Mouse (Mus musculus) adrenal gland, postnatal 25 days (tissue): ENCODE measurements around the gene Slc25a19. TPM values are rescaled to one million over a fixed set of nuclear protein-coding genes. Genes with fewer than 3 reads are reported as not detected.

Source experiments
- DNase-seq: peaks from one replicate; pipeline ENCODE4 v3.0.0; 2021; ENCODE audit warnings: mixed read lengths
- total RNA-seq: library from RNA; stranded (reverse); gene quantifications from 2 replicates; pipeline ENCODE4 v1.2.3, GENCODE M21; 2021

The Slc25a19 gene
- total RNA-seq, 1 experiment from 2014 or later = 114 TPM

GRCm38 (mm10) chr11:115640978-115641663 lies 13.0 kb upstream of the Slc25a19 start:
- no peak for DNase-seq

- no peak for DNase-seq
Observed at GRCm38 (mm10) chr11:115640311-115640828, 12.3 kb upstream of the Slc25a19 start.

GRCm38 (mm10) chr11:115639540-115639939 lies 11.4 kb upstream of the Slc25a19 start:
- no peak for DNase-seq

- DNase-seq = no peak
Observed at GRCm38 (mm10) chr11:115638498-115639409, 10.7 kb upstream of the Slc25a19 start.

- DNase-seq = no peak
Observed at GRCm38 (mm10) chr11:115636960-115637359, 8.9 kb upstream of the Slc25a19 start.

GRCm38 (mm10) chr11:115635484-115635883 lies 7.4 kb upstream of the Slc25a19 start:
- DNase-seq = no peak

- DNase-seq = no peak
Observed at GRCm38 (mm10) chr11:115635041-115635440, 6.9 kb upstream of the Slc25a19 start.

- DNase-seq = no peak
Observed at GRCm38 (mm10) chr11:115634109-115634508, 6.0 kb upstream of the Slc25a19 start.

GRCm38 (mm10) chr11:115632862-115633261 lies 4.8 kb upstream of the Slc25a19 start:
- no peak for DNase-seq

- DNase-seq = no peak
Observed at GRCm38 (mm10) chr11:115632247-115632646, 4.2 kb upstream of the Slc25a19 start.

GRCm38 (mm10) chr11:115631505-115631890 lies 3.4 kb upstream of the Slc25a19 start:
- DNase-seq = no peak

GRCm38 (mm10) chr11:115630532-115631504 lies 2.7 kb upstream of the Slc25a19 start:
- DNase-seq = no peak

GRCm38 (mm10) chr11:115629734-115630531 lies 1.8 kb upstream of the Slc25a19 start:
- no peak for DNase-seq

GRCm38 (mm10) chr11:115628465-115629101 lies 488 bp upstream of the Slc25a19 start:
- DNase-seq = no peak

GRCm38 (mm10) chr11:115626824-115627616 lies 1.1 kb downstream of the Slc25a19 start:
- no peak for DNase-seq

- no peak for DNase-seq
Observed at GRCm38 (mm10) chr11:115625877-115626276, 2.2 kb downstream of the Slc25a19 start.

GRCm38 (mm10) chr11:115623487-115624070 lies 4.5 kb downstream of the Slc25a19 start:
- DNase-seq = no peak

GRCm38 (mm10) chr11:115619949-115620348 lies 8.1 kb downstream of the Slc25a19 start:
- no peak for DNase-seq
